Mouse (Mus musculus) sigmoid colon, adult 10 weeks (tissue): ENCODE measurements around the gene Slc43a3. TPM values are rescaled to one million over a fixed set of nuclear protein-coding genes. Genes with fewer than 3 reads are reported as not detected.

Experiments used
- polyA plus RNA-seq: library from polyadenylated mRNA; stranded (reverse); fragments of 350-450 nt; fragmentation: Illumina TruSeq; extraction: RNeasy Lipid Tissue Mini Kit (QIAGEN cat#74804); gene quantifications from one replicate; pipeline ENCODE4 v1.2.3, GENCODE M21; 2014; ENCODE audit warnings: low read depth, low replicate concordance

The Slc43a3 gene
- 25.2 TPM for polyA plus RNA-seq

DNA sequence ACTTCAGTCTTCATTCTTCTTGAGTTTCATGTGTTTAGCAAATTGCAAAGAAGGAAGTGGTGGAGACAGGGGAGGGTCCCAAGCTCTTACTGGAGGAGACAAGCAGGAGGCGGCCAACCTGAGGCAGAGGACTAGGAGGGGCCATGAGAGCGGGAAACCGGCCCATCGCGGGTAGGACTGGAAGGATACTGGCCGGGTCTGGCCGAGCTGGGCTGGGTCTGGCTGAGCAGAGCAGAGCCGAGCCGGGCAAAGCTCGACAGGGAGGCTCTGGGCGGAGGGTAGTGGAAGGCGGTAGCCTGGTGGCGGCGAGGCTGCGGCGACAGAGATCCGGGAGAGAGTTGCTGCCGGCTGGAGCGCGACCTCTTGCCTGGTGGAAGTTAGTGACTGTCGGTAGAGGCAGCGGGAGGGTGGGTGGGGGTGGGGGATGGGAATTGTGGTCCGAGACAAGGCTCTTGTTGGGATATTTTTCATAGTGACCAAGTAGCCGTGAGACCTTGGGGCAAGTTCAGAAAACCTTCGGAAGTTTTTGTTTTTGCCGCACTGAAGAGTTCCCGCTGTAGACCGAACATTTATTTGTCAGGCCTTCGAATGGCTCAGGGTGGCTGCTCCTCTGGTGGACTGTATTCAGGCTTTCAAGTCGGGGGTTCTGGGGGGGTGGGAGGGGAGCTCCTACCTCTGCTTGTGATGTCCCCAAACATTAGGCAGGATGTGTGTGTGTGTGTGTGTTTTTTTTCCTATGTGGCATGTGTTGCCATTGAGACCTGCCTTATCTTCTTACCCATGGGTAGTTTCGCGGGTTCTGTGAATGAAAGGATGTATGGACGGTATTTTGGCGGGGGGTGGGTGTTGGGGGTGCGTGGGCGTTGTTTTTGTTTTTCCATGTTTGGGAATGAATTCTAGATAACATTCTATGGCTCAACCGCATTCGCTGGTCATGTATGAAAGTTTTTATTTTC, at the start of gene Slc43a3:
Gene Slc43a3, plus strand, starts transcription at position 106 of the 956 bp plus-strand sequence.

DNA sequence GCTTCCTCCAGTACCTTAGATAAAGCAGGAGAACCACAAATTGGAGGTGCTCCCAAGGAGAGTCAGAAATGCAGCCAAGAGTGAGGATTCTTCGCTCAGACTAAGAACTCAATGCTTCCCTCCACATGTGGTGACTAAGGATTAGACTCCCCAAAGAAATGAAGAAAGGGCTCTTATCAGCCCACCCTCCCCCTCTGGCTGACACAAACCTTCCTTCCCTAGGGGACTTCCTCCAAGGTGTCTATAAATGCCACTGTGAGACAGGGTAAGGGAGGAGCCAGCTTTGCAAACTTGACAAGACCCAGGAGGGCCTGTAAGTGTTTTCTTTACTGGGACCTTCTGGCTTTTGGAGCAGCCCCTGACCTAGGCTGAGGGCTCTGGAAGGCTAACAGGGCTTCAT, 43.8 kb downstream of the Slc43a3 start, which contains the start of gene Prg2:
Gene Prg2, plus strand, starts transcription at position 274 of the 400 bp plus-strand sequence.

DNA sequence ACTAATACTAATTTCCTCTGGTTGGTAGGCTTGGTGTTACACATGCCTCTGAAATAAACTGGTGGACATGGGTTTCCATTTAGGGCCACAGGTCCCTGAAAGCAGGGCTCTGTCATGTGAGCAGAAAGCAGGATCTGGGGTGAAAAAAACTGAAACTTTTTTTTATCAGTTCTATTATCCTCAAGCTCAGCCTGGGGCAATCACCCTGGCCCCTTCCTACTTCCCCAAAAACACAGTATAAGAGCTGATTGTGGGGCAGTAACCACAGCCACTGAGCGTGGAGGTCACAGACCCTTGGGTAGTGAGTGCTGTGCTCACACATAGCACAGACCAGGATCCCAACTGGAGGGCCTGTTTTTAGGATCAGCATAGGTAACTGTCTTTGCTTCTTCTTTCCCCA, 51.6 kb downstream of the Slc43a3 start, which contains the start of gene Prg3:
Gene Prg3, plus strand, starts transcription at position 286 of the 400 bp plus-strand sequence.

Other genes starting within 250 kb of the Slc43a3 start
- gene Zdhhc5, start 221.4 kb upstream of the Slc43a3 start, polyA plus RNA-seq = 138 TPM
- gene Clp1, start 209.2 kb upstream of the Slc43a3 start, polyA plus RNA-seq = 23.9 TPM
- gene Ypel4, start 202.5 kb upstream of the Slc43a3 start, polyA plus RNA-seq = 2.0 TPM
- not detected for gene Gm19426, start 192.9 kb upstream of the Slc43a3 start, polyA plus RNA-seq
- 23.3 TPM for gene Serping1, start 161.1 kb upstream of the Slc43a3 start, polyA plus RNA-seq
- 21.1 TPM for gene Ube2l6, start 137.8 kb upstream of the Slc43a3 start, polyA plus RNA-seq
- gene Smtnl1, start 113.9 kb upstream of the Slc43a3 start, polyA plus RNA-seq = not detected
- gene Timm10, start 109.6 kb upstream of the Slc43a3 start, polyA plus RNA-seq = 1.4 TPM
- gene Slc43a1, start 97.7 kb upstream of the Slc43a3 start, polyA plus RNA-seq = 2.2 TPM
- not detected for gene Rtn4rl2, start 49.9 kb upstream of the Slc43a3 start, polyA plus RNA-seq
- not detected for gene Prg2, start 43.9 kb downstream of the Slc43a3 start, polyA plus RNA-seq
- gene Prg3, start 51.6 kb downstream of the Slc43a3 start, polyA plus RNA-seq = not detected
- 82.5 TPM for gene Ssrp1, start 100.7 kb downstream of the Slc43a3 start, polyA plus RNA-seq
- 0.54 TPM for gene P2rx3, start 100.9 kb downstream of the Slc43a3 start, polyA plus RNA-seq
- gene Tnks1bp1, start 111.4 kb downstream of the Slc43a3 start, polyA plus RNA-seq = 1.4 TPM
- gene Aplnr, start 199.6 kb downstream of the Slc43a3 start, polyA plus RNA-seq = 4.4 TPM